Mouse (Mus musculus) limb, embryonic 15.5 days (tissue): ENCODE measurements around the gene Gigyf1. TPM values are rescaled to one million over a fixed set of nuclear protein-coding genes. Genes with fewer than 3 reads are reported as not detected.
A peak's percentile ranks its signal among the peaks of the same experiment; 100 is the strongest.

ENCODE experiments used
- ATAC-seq: fragments of 200-750 bp; cut with Nextera tagmentation; 2 replicates; pipeline ENCODE4 v1.8.0; 2017; ENCODE audit warnings: low read depth, moderate TSS enrichment; ENCODE audit not compliant: insufficient number of reproducible peaks, low FRiP score, low TSS enrichment
- H3K27ac ChIP-seq: fragments of 300-500 bp; sonication (generic); 2 replicates; pipeline ENCODE4 v1.5.1; 2015; ENCODE audit warnings: moderate library complexity, mild to moderate bottlenecking, inconsistent platforms
- H3K27me3 ChIP-seq: fragments of 300-500 bp; sonication (generic); 2 replicates; pipeline ENCODE4 v1.6.1; 2015; ENCODE audit warnings: inconsistent platforms
- H3K36me3 ChIP-seq: fragments of 300-500 bp; sonication (generic); 2 replicates; pipeline ENCODE4 v1.6.1; 2015; ENCODE audit warnings: inconsistent platforms
- H3K4me1 ChIP-seq: fragments of 300-500 bp; sonication (generic); 2 replicates; pipeline ENCODE4 v1.6.1; 2015; ENCODE audit warnings: inconsistent platforms
- H3K4me2 ChIP-seq: fragments of 300-500 bp; sonication (generic); 2 replicates; pipeline ENCODE4 v1.6.1; 2015; ENCODE audit warnings: mild to moderate bottlenecking, inconsistent platforms
- H3K4me3 ChIP-seq: fragments of 300-500 bp; sonication (generic); 2 replicates; pipeline ENCODE4 v1.5.1; 2015; ENCODE audit warnings: mild to moderate bottlenecking, inconsistent platforms
- H3K9ac ChIP-seq: fragments of 300-500 bp; sonication (generic); 2 replicates; pipeline ENCODE4 v1.6.1; 2015; ENCODE audit warnings: inconsistent platforms
- H3K9me3 ChIP-seq: fragments of 300-500 bp; sonication (generic); 2 replicates; pipeline ENCODE4 v1.6.1; 2016; ENCODE audit warnings: inconsistent platforms
- WGBS: fragments of 180-500 bp; shearing (Covaris S2); methylation state at CpG from one replicate; pipeline ENCODE4 v1.1.7; 2015; 5-methylcytosine and 5-hydroxymethylcytosine counted together
- microRNA-seq: library from miRNA; unstranded; fragments of <30 nt; microRNA quantifications from one replicate; pipeline ENCODE4, GENCODE M21; 2016
- polyA plus RNA-seq: library from polyadenylated mRNA; unstranded; fragments of >200 nt; fragmentation: Nextera tagmentation; extraction: Ambion mirVana; gene quantifications from 2 replicates; pipeline ENCODE4 v1.2.1, GENCODE M21; 2015

Gigyf1 gene
- polyA plus RNA-seq, 1 experiment from 2014 or later: 12.0 TPM

DNA sequence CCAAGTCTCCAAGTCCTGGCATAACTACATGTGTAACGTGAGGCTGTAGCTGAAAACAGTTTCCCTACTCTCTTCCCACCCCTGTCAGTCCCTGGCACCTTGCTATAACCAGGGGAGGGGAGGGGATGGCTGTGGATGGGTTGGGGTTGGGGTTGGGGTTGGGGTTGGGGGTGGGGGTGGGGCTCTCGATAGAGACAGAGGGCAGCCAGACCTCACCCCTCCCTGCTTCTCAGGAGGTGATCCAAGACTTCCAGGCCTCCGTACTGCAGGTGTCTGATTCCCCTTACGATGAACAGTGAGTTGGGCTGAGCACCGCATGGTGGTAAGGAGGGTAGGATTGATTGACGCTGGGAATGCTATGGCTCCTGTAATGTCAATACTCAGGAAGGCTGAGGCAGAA, 47.4 kb downstream of the Gigyf1 start:
- 62% methylated on average over 6 of the region's 6 CpGs for WGBS
- no peak overlapping the region for H3K27ac ChIP-seq
- peaks cover 4% of the 10 kb centered on the region; the same call in 1 of the 2 replicates for H3K4me1 ChIP-seq
- ATAC-seq: no peak
- H3K27me3 ChIP-seq: no peaks in the 10 kb centered on the region
- no peaks in the 10 kb centered on the region for H3K36me3 ChIP-seq
- H3K4me2 ChIP-seq: no peak overlapping the region
- no peak overlapping the region for H3K4me3 ChIP-seq
- no peak overlapping the region for H3K9ac ChIP-seq
- H3K9me3 ChIP-seq: no peaks in the 10 kb centered on the region

DNA sequence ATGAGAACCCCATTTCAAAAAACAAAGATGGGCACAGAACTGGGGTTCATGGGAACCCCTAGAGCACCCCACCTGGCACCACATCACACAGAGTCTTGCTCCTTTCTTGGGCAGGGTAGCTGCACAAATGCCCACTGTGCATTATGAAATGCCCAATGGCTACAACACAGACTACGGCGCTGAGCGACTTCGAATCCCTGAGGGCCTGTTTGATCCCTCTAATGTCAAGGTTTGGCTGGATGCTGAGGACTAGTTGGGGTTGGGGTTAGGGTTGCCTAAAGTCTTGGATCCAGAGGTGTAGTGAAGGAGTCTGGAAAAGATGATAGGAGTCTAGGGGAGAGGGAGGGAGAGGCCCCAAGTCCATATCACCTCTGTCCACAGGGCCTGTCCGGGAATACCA, 48.1 kb downstream of the Gigyf1 start:
- no peaks in the 10 kb centered on the region for H3K9me3 ChIP-seq
- no peaks in the 10 kb centered on the region for H3K27me3 ChIP-seq
- H3K4me3 ChIP-seq: no peak overlapping the region
- no peak overlapping the region for H3K9ac ChIP-seq
- H3K27ac ChIP-seq: no peak overlapping the region
- WGBS: 90% methylated on average over 5 of the region's 5 CpGs
- no peak overlapping the region for H3K4me2 ChIP-seq
- H3K36me3 ChIP-seq: no peaks in the 10 kb centered on the region
- peaks cover 4% of the 10 kb centered on the region; the same call in 1 of the 2 replicates for H3K4me1 ChIP-seq
- no peak for ATAC-seq

DNA sequence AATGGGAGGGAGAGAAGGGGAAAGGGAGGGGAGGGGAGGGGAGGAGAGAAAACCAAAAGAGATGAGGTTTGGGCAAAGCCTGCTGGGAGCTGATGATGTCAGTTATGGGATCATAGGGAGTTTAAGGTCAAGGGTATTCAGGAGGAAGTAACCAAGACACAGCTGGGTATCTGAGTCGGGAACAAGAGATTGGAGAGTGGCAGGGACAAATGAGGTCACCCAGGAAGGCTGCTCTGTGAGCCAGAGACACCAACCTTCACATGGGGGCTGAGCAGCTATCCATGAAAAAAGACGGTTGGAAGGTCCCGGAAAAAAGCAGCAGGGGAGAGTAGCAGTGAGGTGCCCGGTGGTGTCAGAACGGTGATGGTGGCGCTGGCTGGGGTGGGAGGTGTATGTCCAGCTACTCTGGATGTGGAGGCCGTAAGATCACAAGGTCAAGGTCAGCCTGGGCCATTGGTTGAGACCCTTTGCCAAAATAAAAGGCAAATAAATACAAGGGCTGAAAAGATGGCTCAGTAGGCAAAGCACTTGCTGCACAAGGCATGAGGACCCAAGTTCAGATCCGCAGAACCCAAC, 50.0 kb downstream of the Gigyf1 start:
- no peak overlapping the region for H3K27ac ChIP-seq

DNA sequence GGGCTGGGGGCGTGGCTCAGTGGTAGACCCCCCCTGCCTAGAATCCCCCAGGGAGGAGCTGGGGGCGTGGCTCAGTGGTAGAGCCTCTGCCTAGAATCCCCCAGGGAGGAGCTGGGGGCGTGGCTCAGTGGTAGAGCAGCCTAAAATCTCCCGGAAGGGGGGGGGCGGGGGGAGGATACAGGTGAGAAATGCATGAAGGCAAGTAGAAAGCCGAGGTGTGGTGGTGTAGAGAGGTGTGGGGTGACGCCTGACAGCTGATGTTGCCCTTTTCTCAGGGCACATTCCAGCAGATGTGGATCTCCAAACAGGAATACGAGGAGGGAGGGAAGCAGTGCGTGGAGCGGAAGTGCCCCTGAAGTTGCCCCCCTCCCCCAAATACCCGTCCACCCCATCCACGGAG, 50.7 kb downstream of the Gigyf1 start:
- Histone ChIP-seq H3K9me3 (no peaks in the 10 kb centered on the region), H3K4me3 (no peak overlapping the region), H3K27me3 (peaks cover 7% of the 10 kb centered on the region; the same call in 1 of the 2 replicates), H3K4me1 (peaks cover 4% of the 10 kb centered on the region; the same call in 1 of the 2 replicates), H3K4me2 (no peak overlapping the region), H3K36me3 (no peaks in the 10 kb centered on the region), H3K9ac (no peak overlapping the region), H3K27ac (no peak overlapping the region)
- no peak for ATAC-seq
- WGBS: 63% methylated on average over 11 of the region's 12 CpGs

More for the DNA sequence above, 50.0 kb downstream of the Gigyf1 start:
- no peaks in the 10 kb centered on the region for H3K9me3 ChIP-seq
- 86% methylated on average over 8 of the region's 8 CpGs for WGBS
- H3K4me2 ChIP-seq: no peak overlapping the region
- no peak for ATAC-seq
- peaks cover 4% of the 10 kb centered on the region; the same call in 1 of the 2 replicates for H3K4me1 ChIP-seq
- H3K27me3 ChIP-seq: 0 out of 2 replicates have a peak, but pooled peaks cover 3% of the 10 kb centered on the region
- H3K4me3 ChIP-seq: no peak overlapping the region
- no peak overlapping the region for H3K9ac ChIP-seq
- H3K36me3 ChIP-seq: no peaks in the 10 kb centered on the region

DNA sequence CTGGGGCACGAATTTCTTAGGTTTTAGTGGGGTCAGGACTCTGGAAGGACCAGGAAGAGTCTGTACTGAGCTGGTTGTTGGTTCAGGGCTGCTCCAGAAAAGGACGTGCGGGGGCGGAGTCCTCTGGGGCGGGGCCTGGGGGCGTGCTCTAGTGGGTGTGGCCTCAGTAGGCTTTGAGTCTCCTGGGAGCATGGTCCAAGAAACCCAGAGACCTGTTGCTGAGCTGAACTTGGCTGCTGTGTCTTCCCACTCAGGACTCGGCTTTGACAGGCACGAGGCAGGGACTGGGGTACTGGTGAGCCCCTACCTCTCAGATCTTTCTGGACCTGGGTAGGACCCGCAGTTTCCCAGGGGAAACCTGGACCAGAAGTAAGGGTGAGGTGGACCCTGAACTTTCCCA, 51.3 kb downstream of the Gigyf1 start, which contains the start of gene Tfr2:
Tfr2 (plus strand) TSS at position 176 of the 400 bp plus-strand sequence.
- Histone ChIP-seq H3K27ac (no peak within 1 kb of the TSS), H3K4me1 (peaks cover 9% of the 10 kb centered on the region), H3K4me2 (no peak within 1 kb of the TSS), H3K36me3 (no peaks in the 10 kb centered on the region), H3K27me3 (peaks cover 14% of the 10 kb centered on the region), H3K9ac (no peak within 1 kb of the TSS), H3K4me3 (no peak within 1 kb of the TSS), H3K9me3 (no peaks in the 10 kb centered on the region)
- 26% methylated on average over 9 of the region's 9 CpGs for WGBS
- no peak for ATAC-seq

DNA sequence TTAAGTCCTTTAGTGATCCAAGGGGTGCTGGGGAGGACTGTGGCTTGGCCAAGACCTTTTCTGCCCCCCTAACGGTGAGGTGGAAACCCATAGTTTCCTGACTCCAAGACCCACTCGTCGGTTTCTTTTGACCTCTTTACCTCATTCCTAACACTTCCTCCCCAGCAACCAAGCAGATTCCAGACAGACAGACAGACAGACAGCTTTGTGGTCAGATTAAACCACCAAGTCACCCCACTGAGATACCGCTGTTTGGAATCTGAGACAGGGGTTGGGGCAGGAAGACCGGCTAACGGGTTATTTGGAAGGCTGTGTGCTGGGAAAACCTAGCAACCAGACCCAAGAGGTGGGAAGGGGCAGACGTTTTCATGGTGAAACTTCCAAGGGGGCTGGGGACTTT, 51.8 kb downstream of the Gigyf1 start:
- H3K27me3 ChIP-seq: peaks cover 15% of the 10 kb centered on the region
- peaks cover 10% of the 10 kb centered on the region for H3K4me1 ChIP-seq
- no peaks in the 10 kb centered on the region for H3K36me3 ChIP-seq
- 54% methylated on average over 7 of the region's 7 CpGs for WGBS
- no peak overlapping the region for H3K9ac ChIP-seq
- H3K27ac ChIP-seq: no peak overlapping the region
- no peaks in the 10 kb centered on the region for H3K9me3 ChIP-seq
- H3K4me2 ChIP-seq: no peak overlapping the region
- ATAC-seq: no peak
- no peak overlapping the region for H3K4me3 ChIP-seq

DNA sequence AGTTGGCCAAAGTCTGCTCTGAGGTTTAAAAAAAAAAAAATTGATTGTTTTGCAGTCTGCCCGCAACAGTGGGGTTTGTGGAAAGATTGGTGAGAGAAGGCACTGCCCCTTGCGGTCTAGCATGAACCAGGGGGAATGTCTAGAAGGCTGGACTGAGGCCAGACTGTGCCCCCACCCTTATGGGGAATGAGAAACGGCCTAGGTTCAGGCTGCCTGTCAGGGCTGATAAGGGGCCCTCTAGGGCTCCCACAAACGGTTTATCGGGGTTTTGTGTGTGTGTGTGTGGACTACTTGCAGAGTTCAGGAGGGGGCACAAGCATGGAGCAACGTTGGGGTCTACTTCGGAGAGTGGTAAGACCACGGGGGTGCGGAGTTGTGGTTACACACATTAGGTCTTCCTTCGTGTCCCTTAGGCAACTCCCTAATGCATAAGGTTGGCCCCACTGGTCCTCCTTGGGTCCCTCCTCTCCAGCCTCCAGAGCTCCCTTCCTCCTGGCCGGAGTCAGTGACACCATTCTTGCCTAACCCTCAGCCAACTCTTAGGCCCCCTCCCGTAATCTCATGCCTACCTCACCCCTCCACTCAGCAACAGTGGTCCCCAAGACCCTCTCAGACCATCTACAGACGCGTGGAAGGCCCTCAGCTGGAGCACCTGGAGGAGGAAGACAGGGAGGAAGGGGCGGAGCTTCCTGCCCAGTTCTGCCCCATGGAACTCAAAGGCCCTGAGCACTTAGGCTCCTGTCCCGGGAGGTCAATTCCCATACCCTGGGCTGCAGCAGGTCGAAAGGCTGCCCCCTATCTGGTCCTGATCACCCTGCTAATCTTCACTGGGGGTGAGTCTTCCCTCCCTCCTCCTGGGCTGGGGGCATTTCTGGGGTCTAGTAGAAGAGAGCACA, 52.6 kb downstream of the Gigyf1 start:
- H3K9me3 ChIP-seq: no peaks in the 10 kb centered on the region
- whole genome bisulfite sequencing: 76% methylated on average over 17 of the region's 17 CpGs

DNA sequence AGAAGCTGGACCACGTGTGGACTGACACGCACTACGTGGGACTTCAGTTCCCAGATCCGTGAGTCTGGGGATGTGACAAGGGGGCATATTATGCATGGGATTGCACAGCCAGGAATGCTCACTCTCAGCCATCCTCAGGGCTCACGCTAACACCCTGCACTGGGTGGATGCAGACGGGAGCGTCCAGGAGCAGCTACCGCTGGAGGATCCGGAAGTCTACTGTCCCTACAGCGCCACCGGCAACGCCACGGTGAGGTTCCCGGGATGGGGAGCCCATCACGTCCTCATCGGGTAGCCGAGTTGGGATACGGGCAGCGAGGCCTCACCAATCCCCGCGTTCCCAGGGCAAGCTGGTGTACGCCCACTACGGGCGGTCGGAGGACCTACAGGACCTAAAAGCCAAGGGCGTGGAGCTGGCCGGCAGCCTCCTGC, 56.1 kb downstream of the Gigyf1 start:
- no peak for ATAC-seq
- WGBS: 6% methylated on average over 27 of the region's 27 CpGs
- H3K27ac ChIP-seq: no peak overlapping the region

More for the DNA sequence above, 52.6 kb downstream of the Gigyf1 start:
- ATAC-seq: no peak
- no peak overlapping the region for H3K9ac ChIP-seq
- no peaks in the 10 kb centered on the region for H3K36me3 ChIP-seq
- peaks cover 15% of the 10 kb centered on the region for H3K27me3 ChIP-seq
- peaks cover 10% of the 10 kb centered on the region for H3K4me1 ChIP-seq
- H3K4me2 ChIP-seq: no peak overlapping the region
- H3K4me3 ChIP-seq: no peak overlapping the region
- no peak overlapping the region for H3K27ac ChIP-seq

More for the DNA sequence above, 56.1 kb downstream of the Gigyf1 start:
- Histone ChIP-seq H3K4me2 (peak overlapping the region; percentile 41), H3K9me3 (no peaks in the 10 kb centered on the region), H3K36me3 (no peaks in the 10 kb centered on the region), H3K27me3 (peaks cover 15% of the 10 kb centered on the region), H3K4me3 (peak overlapping the region; percentile 25), H3K4me1 (peaks cover 10% of the 10 kb centered on the region), H3K9ac (no peak overlapping the region)

Small RNAs within 50 kb of the gene (microRNA-seq; reads per million reads assigned to microRNA genes)
- gene Mir6418: not detected

Other genes with a start within 250 kb of the Gigyf1 start
- gene Ache, start 231.0 kb upstream of the Gigyf1 start, polyA plus RNA-seq: 11.3 and 25.3 TPM in 2 replicates
- 6.7 and 11.3 TPM in 2 replicates for gene Ufsp1, start 223.9 kb upstream of the Gigyf1 start, polyA plus RNA-seq
- gene Srrt, start 210.9 kb upstream of the Gigyf1 start, polyA plus RNA-seq: 113 and 117 TPM in 2 replicates
- gene Trip6, start 204.1 kb upstream of the Gigyf1 start, polyA plus RNA-seq: 109 and 110 TPM in 2 replicates
- 13.9 and 14.4 TPM in 2 replicates for gene Slc12a9, start 185.0 kb upstream of the Gigyf1 start, polyA plus RNA-seq
- gene Ephb4, start 168.4 kb upstream of the Gigyf1 start, polyA plus RNA-seq: 61.1 and 68.6 TPM in 2 replicates
- 0.10 and 0.13 TPM in 2 replicates for gene Zan, start 41.5 kb upstream of the Gigyf1 start, polyA plus RNA-seq
- gene Pop7, start 16.0 kb upstream of the Gigyf1 start, polyA plus RNA-seq: 46.5 and 46.7 TPM in 2 replicates
- 0.26 TPM in 1 of 2 replicates, not detected in the other for gene Epo, start 14.7 kb downstream of the Gigyf1 start, polyA plus RNA-seq
- 350 and 394 TPM in 2 replicates for gene Gnb2, start 15.0 kb downstream of the Gigyf1 start, polyA plus RNA-seq
- 0.35 and 0.36 TPM in 2 replicates for gene Actl6b, start 35.0 kb downstream of the Gigyf1 start, polyA plus RNA-seq
- gene Tfr2, start 51.3 kb downstream of the Gigyf1 start, polyA plus RNA-seq: 1.4 and 1.6 TPM in 2 replicates
- 40.6 and 41.8 TPM in 2 replicates for gene Mospd3, start 82.5 kb downstream of the Gigyf1 start, polyA plus RNA-seq
- gene Pcolce, start 95.2 kb downstream of the Gigyf1 start, polyA plus RNA-seq: 303 and 362 TPM in 2 replicates
- gene Fbxo24, start 110.5 kb downstream of the Gigyf1 start, polyA plus RNA-seq: 0.09 TPM in 1 of 2 replicates, not detected in the other
- 32.8 and 34.1 TPM in 2 replicates for gene Lrch4, start 110.6 kb downstream of the Gigyf1 start, polyA plus RNA-seq
- gene Gm20605, start 110.6 kb downstream of the Gigyf1 start, polyA plus RNA-seq: 8.0 and 8.5 TPM in 2 replicates
- gene Sap25, start 122.8 kb downstream of the Gigyf1 start, polyA plus RNA-seq: 4.8 and 6.0 TPM in 2 replicates
- 0.19 and 0.38 TPM in 2 replicates for gene Irs3, start 127.2 kb downstream of the Gigyf1 start, polyA plus RNA-seq
- gene Agfg2, start 166.2 kb downstream of the Gigyf1 start, polyA plus RNA-seq: 15.9 and 17.4 TPM in 2 replicates
- gene Nyap1, start 223.1 kb downstream of the Gigyf1 start, polyA plus RNA-seq: 1.9 and 3.5 TPM in 2 replicates
- 169 and 197 TPM in 2 replicates for gene Tsc22d4, start 227.2 kb downstream of the Gigyf1 start, polyA plus RNA-seq